Mouse (Mus musculus): Measurements from ENCODE around the gene Tmod3. TPM values are rescaled to one million over a fixed set of nuclear protein-coding genes. Genes with fewer than 3 reads are reported as not detected.
"Not testable (repeated sequence)": the region's sequence is repeated elsewhere in the genome, so short reads cannot be mapped to it uniquely, and the experiment has no call there.

Tmod3 gene
- polyA plus RNA-seq, 1 experiment from 2014 or later = 60.6 TPM

- Histone ChIP-seq H3K4me1 (ENCODE audit: control insufficient read depth, insufficient read depth, low read length) (no peaks in the 10 kb centered on the region), H3K4me3 (ENCODE audit: low read depth, low read length) (no peak overlapping the region), H3K36me3 (ENCODE audit: control insufficient read depth, insufficient read depth, low read length) (peaks cover 6% of the 10 kb centered on the region; the same call in 1 of the 2 replicates), H3K27me3 (ENCODE audit: control insufficient read depth, insufficient read depth, low read length) (no peaks in the 10 kb centered on the region), H3K4me2 (ENCODE audit: low read depth, low read length) (no peak overlapping the region), H3K9ac (replicated peaks; ENCODE audit: low read depth, low read length) (no peak overlapping the region), H3K9me3 (ENCODE audit: control insufficient read depth, low read length) (no peaks in the 10 kb centered on the region), H3K27ac (ENCODE audit: low read depth, low read length) (no peak overlapping the region)
- no peak for ATAC-seq (ENCODE audit: low read depth)
- WGBS = 83% methylated on average over 9 of the region's 9 CpGs
Observed at GRCm38 (mm10) chr9:75494407-75495005, 65.0 kb downstream of the Tmod3 start.

GRCm38 (mm10) chr9:75488255-75488654 lies 71.2 kb downstream of the Tmod3 start:
- not testable (repeated sequence) for H3K4me3 ChIP-seq (ENCODE audit: low read depth, low read length); H3K4me1 ChIP-seq (ENCODE audit: control insufficient read depth, insufficient read depth, low read length); H3K36me3 ChIP-seq (ENCODE audit: control insufficient read depth, insufficient read depth, low read length); H3K9ac ChIP-seq (replicated peaks; ENCODE audit: low read depth, low read length); H3K27me3 ChIP-seq (ENCODE audit: control insufficient read depth, insufficient read depth, low read length); H3K4me2 ChIP-seq (ENCODE audit: low read depth, low read length); ATAC-seq (ENCODE audit: low read depth); H3K27ac ChIP-seq (ENCODE audit: low read depth, low read length); H3K9me3 ChIP-seq (ENCODE audit: control insufficient read depth, low read length)
- 94% methylated on average over 7 of the region's 7 CpGs for WGBS

- Histone ChIP-seq H3K36me3 (ENCODE audit: control insufficient read depth, insufficient read depth, low read length) (peaks cover 4% of the 10 kb centered on the region; the same call in 1 of the 2 replicates), H3K27ac (ENCODE audit: low read depth, low read length) (no peak overlapping the region), H3K4me2 (ENCODE audit: low read depth, low read length) (no peak overlapping the region), H3K4me3 (ENCODE audit: low read depth, low read length) (no peak overlapping the region), H3K9ac (replicated peaks; ENCODE audit: low read depth, low read length) (no peak overlapping the region), H3K4me1 (ENCODE audit: control insufficient read depth, insufficient read depth, low read length) (no peaks in the 10 kb centered on the region), H3K27me3 (ENCODE audit: control insufficient read depth, insufficient read depth, low read length) (no peaks in the 10 kb centered on the region), H3K9me3 (ENCODE audit: control insufficient read depth, low read length) (no peaks in the 10 kb centered on the region)
- ATAC-seq (ENCODE audit: low read depth) = no peak
- 87% methylated on average over 6 of the region's 6 CpGs for WGBS
Observed at GRCm38 (mm10) chr9:75485231-75485630, 74.2 kb downstream of the Tmod3 start.

- Histone ChIP-seq H3K9ac (replicated peaks; ENCODE audit: low read depth, low read length) (no peak overlapping the region), H3K27ac (ENCODE audit: low read depth, low read length) (no peak overlapping the region), H3K36me3 (ENCODE audit: control insufficient read depth, insufficient read depth, low read length) (peaks cover 4% of the 10 kb centered on the region; the same call in 1 of the 2 replicates), H3K27me3 (ENCODE audit: control insufficient read depth, insufficient read depth, low read length) (no peaks in the 10 kb centered on the region), H3K9me3 (ENCODE audit: control insufficient read depth, low read length) (no peaks in the 10 kb centered on the region), H3K4me1 (ENCODE audit: control insufficient read depth, insufficient read depth, low read length) (no peaks in the 10 kb centered on the region), H3K4me3 (ENCODE audit: low read depth, low read length) (no peak overlapping the region), H3K4me2 (ENCODE audit: low read depth, low read length) (no peak overlapping the region)
- no peak for ATAC-seq (ENCODE audit: low read depth)
- 91% methylated on average over 5 of the region's 5 CpGs for WGBS
Observed at GRCm38 (mm10) chr9:75480536-75481075, 78.9 kb downstream of the Tmod3 start.

- H3K27me3 ChIP-seq (ENCODE audit: control insufficient read depth, insufficient read depth, low read length) = no peaks in the 10 kb centered on the region
- 65% methylated on average over 8 of the region's 8 CpGs for WGBS
- H3K9me3 ChIP-seq (ENCODE audit: control insufficient read depth, low read length) = no peaks in the 10 kb centered on the region
- no peak overlapping the region for H3K4me2 ChIP-seq (ENCODE audit: low read depth, low read length)
- H3K9ac ChIP-seq (replicated peaks; ENCODE audit: low read depth, low read length) = no peak overlapping the region
- no peak overlapping the region for H3K27ac ChIP-seq (ENCODE audit: low read depth, low read length)
- ATAC-seq (ENCODE audit: low read depth) = peak; percentile 38; the same call in 1 of the 2 replicates
- no peak overlapping the region for H3K4me3 ChIP-seq (ENCODE audit: low read depth, low read length)
- no peaks in the 10 kb centered on the region for H3K4me1 ChIP-seq (ENCODE audit: control insufficient read depth, insufficient read depth, low read length)
- peaks cover 4% of the 10 kb centered on the region; the same call in 1 of the 2 replicates for H3K36me3 ChIP-seq (ENCODE audit: control insufficient read depth, insufficient read depth, low read length)
Observed at GRCm38 (mm10) chr9:75479106-75479725, 80.2 kb downstream of the Tmod3 start.

GRCm38 (mm10) chr9:75477212-75477611 lies 82.2 kb downstream of the Tmod3 start:
- H3K4me2 ChIP-seq (ENCODE audit: low read depth, low read length) = no peak overlapping the region
- peaks cover 7% of the 10 kb centered on the region; the same call in 1 of the 2 replicates for H3K36me3 ChIP-seq (ENCODE audit: control insufficient read depth, insufficient read depth, low read length)
- ATAC-seq (ENCODE audit: low read depth) = no peak
- H3K9me3 ChIP-seq (ENCODE audit: control insufficient read depth, low read length) = no peaks in the 10 kb centered on the region
- no peak overlapping the region for H3K27ac ChIP-seq (ENCODE audit: low read depth, low read length)
- H3K4me1 ChIP-seq (ENCODE audit: control insufficient read depth, insufficient read depth, low read length) = no peaks in the 10 kb centered on the region
- H3K4me3 ChIP-seq (ENCODE audit: low read depth, low read length) = no peak overlapping the region
- 71% methylated on average over 3 of the region's 3 CpGs for WGBS
- no peak overlapping the region for H3K9ac ChIP-seq (replicated peaks; ENCODE audit: low read depth, low read length)
- no peaks in the 10 kb centered on the region for H3K27me3 ChIP-seq (ENCODE audit: control insufficient read depth, insufficient read depth, low read length)

GRCm38 (mm10) chr9:75468297-75468696 lies 91.2 kb downstream of the Tmod3 start:
- no peak overlapping the region for H3K4me3 ChIP-seq (ENCODE audit: low read depth, low read length)
- no peaks in the 10 kb centered on the region for H3K4me1 ChIP-seq (ENCODE audit: control insufficient read depth, insufficient read depth, low read length)
- H3K27ac ChIP-seq (ENCODE audit: low read depth, low read length) = no peak overlapping the region
- no peaks in the 10 kb centered on the region for H3K27me3 ChIP-seq (ENCODE audit: control insufficient read depth, insufficient read depth, low read length)
- no peaks in the 10 kb centered on the region for H3K9me3 ChIP-seq (ENCODE audit: control insufficient read depth, low read length)
- no peak for ATAC-seq (ENCODE audit: low read depth)
- H3K36me3 ChIP-seq (ENCODE audit: control insufficient read depth, insufficient read depth, low read length) = peaks cover 37% of the 10 kb centered on the region
- H3K9ac ChIP-seq (replicated peaks; ENCODE audit: low read depth, low read length) = no peak overlapping the region
- H3K4me2 ChIP-seq (ENCODE audit: low read depth, low read length) = no peak overlapping the region
- 82% methylated on average over 14 of the region's 14 CpGs for WGBS

GRCm38 (mm10) chr9:75467581-75467980 lies 91.9 kb downstream of the Tmod3 start:
- H3K4me3 ChIP-seq (ENCODE audit: low read depth, low read length) = no peak overlapping the region
- H3K4me2 ChIP-seq (ENCODE audit: low read depth, low read length) = no peak overlapping the region
- no peak overlapping the region for H3K9ac ChIP-seq (replicated peaks; ENCODE audit: low read depth, low read length)
- no peaks in the 10 kb centered on the region for H3K4me1 ChIP-seq (ENCODE audit: control insufficient read depth, insufficient read depth, low read length)
- H3K36me3 ChIP-seq (ENCODE audit: control insufficient read depth, insufficient read depth, low read length) = peaks cover 38% of the 10 kb centered on the region
- WGBS = 94% methylated on average over 3 of the region's 3 CpGs
- no peaks in the 10 kb centered on the region for H3K9me3 ChIP-seq (ENCODE audit: control insufficient read depth, low read length)
- H3K27ac ChIP-seq (ENCODE audit: low read depth, low read length) = no peak overlapping the region
- no peak for ATAC-seq (ENCODE audit: low read depth)
- no peaks in the 10 kb centered on the region for H3K27me3 ChIP-seq (ENCODE audit: control insufficient read depth, insufficient read depth, low read length)

GRCm38 (mm10) chr9:75466641-75467040 lies 92.8 kb downstream of the Tmod3 start:
- H3K27me3 ChIP-seq (ENCODE audit: control insufficient read depth, insufficient read depth, low read length) = no peaks in the 10 kb centered on the region
- H3K27ac ChIP-seq (ENCODE audit: low read depth, low read length) = no peak overlapping the region
- H3K9me3 ChIP-seq (ENCODE audit: control insufficient read depth, low read length) = no peaks in the 10 kb centered on the region
- H3K4me1 ChIP-seq (ENCODE audit: control insufficient read depth, insufficient read depth, low read length) = no peaks in the 10 kb centered on the region
- ATAC-seq (ENCODE audit: low read depth) = no peak
- no peak overlapping the region for H3K9ac ChIP-seq (replicated peaks; ENCODE audit: low read depth, low read length)
- H3K36me3 ChIP-seq (ENCODE audit: control insufficient read depth, insufficient read depth, low read length) = peaks cover 38% of the 10 kb centered on the region
- no peak overlapping the region for H3K4me2 ChIP-seq (ENCODE audit: low read depth, low read length)
- H3K4me3 ChIP-seq (ENCODE audit: low read depth, low read length) = no peak overlapping the region
- 93% methylated on average over 4 of the region's 4 CpGs for WGBS

Data from neural tube, embryonic 14.5 days (tissue).